Mouse (Mus musculus) G1E (cell line): ENCODE results near the gene Afm.

Experiments used
- CTCF ChIP-seq: IDR thresholded peaks from 2 replicates; pipeline ENCODE4 v1.5.1; 2012; ENCODE audit warnings: low read depth, low read length, inconsistent platforms, mixed read lengths
- GATA1 ChIP-seq: IDR thresholded peaks from 2 replicates; pipeline ENCODE4 v1.6.1; 2012; ENCODE audit warnings: borderline replicate concordance, low read length, inconsistent platforms, mixed read lengths
- GATA2 ChIP-seq: IDR thresholded peaks from 2 replicates; pipeline ENCODE4 v1.6.1; 2012; ENCODE audit warnings: low read depth, low read length, inconsistent platforms, borderline replicate concordance
- POLR2AphosphoS5 ChIP-seq: IDR thresholded peaks from 2 replicates; pipeline ENCODE4 v1.6.1; 2012; ENCODE audit warnings: low read depth, low read length, inconsistent platforms; ENCODE audit not compliant: insufficient replicate concordance
- TAL1 ChIP-seq: conservative IDR thresholded peaks from 2 replicates; pipeline ENCODE4 v1.6.1; 2012; ENCODE audit warnings: low read depth, low read length, inconsistent platforms, mixed read lengths

DNA sequence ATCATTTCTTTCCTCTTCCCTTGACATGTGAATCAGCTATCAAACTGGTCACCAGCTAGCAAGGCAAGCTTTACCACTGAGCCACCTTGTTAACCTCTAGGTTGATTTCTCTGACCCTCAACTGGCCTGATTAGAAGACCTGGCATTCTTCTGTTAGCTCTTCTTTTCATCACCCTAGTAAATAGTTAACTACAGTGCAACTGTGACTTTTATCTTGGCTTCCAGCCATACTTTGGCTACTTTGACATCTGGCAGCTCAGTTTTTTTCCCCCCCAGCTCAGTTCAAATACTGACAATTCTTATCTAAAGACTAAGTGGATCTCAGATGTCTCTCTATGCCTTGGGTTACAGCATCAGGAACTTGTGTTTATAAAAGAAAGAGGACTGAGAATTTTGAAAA is 49.6 kb downstream of the Afm start:
- no peak for TF ChIP-seq CTCF
- TF ChIP-seq GATA1, result no peak
- TF ChIP-seq GATA2, result no peak
- no peak for TF ChIP-seq POLR2AphosphoS5
- TF ChIP-seq TAL1, result no peak
